Mouse (Mus musculus): ENCODE results near the gene Crx.
"Not testable (repeated sequence)": the region's sequence is repeated elsewhere in the genome, so short reads cannot be mapped to it uniquely, and the experiment has no call there.

Gene Crx

GRCm38 (mm10) chr7:15879756-15880155 lies at the start of gene Crx:
TSS of gene Crx (minus strand) at chr7:15879968.
- DNase-seq (ENCODE audit: low read depth, low spot score) = no peak

GRCm38 (mm10) chr7:15922220-15922773 lies 42.5 kb upstream of the Crx start, which contains the start of gene Selenow:
TSS of gene Selenow (minus strand) at chr7:15922402.
- peak; percentile 95 for DNase-seq (ENCODE audit: low read depth, low spot score)

GRCm38 (mm10) chr7:15921796-15922195 lies 42.0 kb upstream of the Crx start:
- DNase-seq (ENCODE audit: low read depth, low spot score) = peak; percentile 73

GRCm38 (mm10) chr7:15920645-15921190 lies 41.0 kb upstream of the Crx start:
- no peak for DNase-seq (ENCODE audit: low read depth, low spot score)

GRCm38 (mm10) chr7:15919947-15920346 lies 40.2 kb upstream of the Crx start:
- no peak for DNase-seq (ENCODE audit: low read depth, low spot score)

- no peak for DNase-seq (ENCODE audit: low read depth, low spot score)
These were observed 38.6 kb upstream of the Crx start for GRCm38 (mm10) chr7:15918371-15918770.

GRCm38 (mm10) chr7:15916996-15917395 lies 37.2 kb upstream of the Crx start:
- no peak for DNase-seq (ENCODE audit: low read depth, low spot score)

GRCm38 (mm10) chr7:15916134-15916723 lies 36.5 kb upstream of the Crx start:
- DNase-seq (ENCODE audit: low read depth, low spot score) = no peak

GRCm38 (mm10) chr7:15915695-15916094 lies 35.9 kb upstream of the Crx start:
- DNase-seq (ENCODE audit: low read depth, low spot score) = not testable (repeated sequence)

GRCm38 (mm10) chr7:15914751-15915150 lies 35.0 kb upstream of the Crx start:
- no peak for DNase-seq (ENCODE audit: low read depth, low spot score)

GRCm38 (mm10) chr7:15914252-15914651 lies 34.5 kb upstream of the Crx start:
- peak; percentile 61 for DNase-seq (ENCODE audit: low read depth, low spot score)

GRCm38 (mm10) chr7:15912183-15912582 lies 32.4 kb upstream of the Crx start:
- DNase-seq (ENCODE audit: low read depth, low spot score) = peak; percentile 92

- no peak for DNase-seq (ENCODE audit: low read depth, low spot score)
These were observed 30.8 kb upstream of the Crx start for GRCm38 (mm10) chr7:15910521-15910920.

- DNase-seq (ENCODE audit: low read depth, low spot score) = no peak
These were observed 28.3 kb upstream of the Crx start for GRCm38 (mm10) chr7:15907971-15908590.

- no peak for DNase-seq (ENCODE audit: low read depth, low spot score)
These were observed 26.8 kb upstream of the Crx start for GRCm38 (mm10) chr7:15906602-15907001.

- DNase-seq (ENCODE audit: low read depth, low spot score) = no peak
These were observed 26.1 kb upstream of the Crx start for GRCm38 (mm10) chr7:15905861-15906260.

- no peak for DNase-seq (ENCODE audit: low read depth, low spot score)
These were observed 21.7 kb upstream of the Crx start for GRCm38 (mm10) chr7:15901366-15902048.

- DNase-seq (ENCODE audit: low read depth, low spot score) = no peak
These were observed 14.5 kb upstream of the Crx start for GRCm38 (mm10) chr7:15894251-15894650.

GRCm38 (mm10) chr7:15884127-15884526 lies 4.4 kb upstream of the Crx start:
- no peak for DNase-seq (ENCODE audit: low read depth, low spot score)

GRCm38 (mm10) chr7:15882317-15882716 lies 2.5 kb upstream of the Crx start, which contains the start of gene Crxos:
TSS of gene Crxos (plus strand) at chr7:15882617.
- DNase-seq (ENCODE audit: low read depth, low spot score) = no peak

GRCm38 (mm10) chr7:15881831-15882230 lies 2.1 kb upstream of the Crx start:
- no peak for DNase-seq (ENCODE audit: low read depth, low spot score)

GRCm38 (mm10) chr7:15881388-15881787 lies 1.6 kb upstream of the Crx start:
- DNase-seq (ENCODE audit: low read depth, low spot score) = no peak
